Mouse (Mus musculus) MEL (cell line): ENCODE measurements around the gene Wbp4.

Experiments
- CTCF ChIP-seq, 3 experiments: IDR thresholded peaks in 2 of 3; conservative IDR thresholded peaks in 1 of 3; 2 replicates each; pipeline ENCODE4 v1.5.1; 2011 to 2012; ENCODE audit warnings: low read length in 3 of 3, low read depth in 2 of 3, mild to moderate bottlenecking in 2 of 3, improper control_type of control experiment in 1 of 3, inconsistent platforms in 1 of 3, mixed read lengths in 1 of 3, moderate library complexity in 1 of 3; ENCODE audit not compliant: control insufficient read depth in 1 of 3, insufficient read depth in 1 of 3, poor library complexity in 1 of 3, severe bottlenecking in 1 of 3
- MEF2A ChIP-seq: IDR thresholded peaks from 2 replicates; pipeline ENCODE4 v1.6.1; 2014; ENCODE audit warnings: low read depth, mild to moderate bottlenecking, inconsistent platforms, low read length, improper control_type of control experiment; ENCODE audit not compliant: poor library complexity, insufficient replicate concordance, severe bottlenecking; ENCODE audit errors: extremely low read depth
- POLR2A ChIP-seq, 2 experiments: IDR thresholded peaks; 2 replicates each; pipeline ENCODE4 v1.6.1; 2011 to 2012; ENCODE audit warnings: low read length in 2 of 2, mild to moderate bottlenecking in 2 of 2, control low read depth in 1 of 2, improper control_type of control experiment in 1 of 2, low read depth in 1 of 2, moderate library complexity in 1 of 2; ENCODE audit not compliant: control insufficient read depth in 1 of 2, insufficient read depth in 1 of 2, poor library complexity in 1 of 2

GRCm38 (mm10) chr14:79465623-79466022 lies 15.7 kb downstream of the Wbp4 start:
- TF ChIP-seq MEF2A (no peak), CTCF (IDR thresholded peaks at IDR 0.05 in 2 of 3, conservative IDR thresholded peaks at IDR 0.05 in 1 of 3; ENCODE audit: control insufficient read depth in 1 of 3, insufficient read depth in 1 of 3, low read depth in 2 of 3, low read length in 3 of 3, poor library complexity in 1 of 3, severe bottlenecking in 1 of 3) (peak in 1 of 3 experiments; percentile 42; a peak in 2 of 6 replicates), POLR2A (IDR thresholded peaks at IDR 0.05; ENCODE audit: control insufficient read depth in 1 of 2, insufficient read depth in 1 of 2, low read depth in 1 of 2, low read length in 2 of 2, poor library complexity in 1 of 2) (no peak)
